Mouse (Mus musculus) forebrain, embryonic 14.5 days (tissue): ENCODE measurements around the gene Ccdc154. TPM values are rescaled to one million over a fixed set of nuclear protein-coding genes. Genes with fewer than 3 reads are reported as not detected.

Source experiments
- ATAC-seq: fragments of 200-750 bp; cut with Nextera tagmentation; 2 replicates; pipeline ENCODE4 v1.8.0; 2017; ENCODE audit warnings: mild to moderate bottlenecking, moderate library complexity
- DNase-seq: peaks from one replicate; pipeline ENCODE4 v3.0.0-alpha.2; 2015; ENCODE audit warnings: low spot score
- H3K27ac ChIP-seq: fragments of 300-500 bp; sonication (generic); 2 replicates; pipeline ENCODE4 v1.5.1; 2014; ENCODE audit warnings: low read depth, mild to moderate bottlenecking, control low read depth, low read length, moderate library complexity
- H3K27me3 ChIP-seq: fragments of 300-500 bp; sonication (generic); replicated peaks from 2 replicates; pipeline ENCODE4 v1.6.1; 2014; ENCODE audit warnings: low read length, control low read depth, mixed read lengths; ENCODE audit not compliant: control insufficient read depth, insufficient read depth
- H3K36me3 ChIP-seq: fragments of 300-500 bp; sonication (generic); 2 replicates; pipeline ENCODE4 v1.6.1; 2014; ENCODE audit warnings: low read length, control low read depth; ENCODE audit not compliant: control insufficient read depth, insufficient read depth
- H3K4me1 ChIP-seq: fragments of 300-500 bp; sonication (generic); 2 replicates; pipeline ENCODE4 v1.6.1; 2014; ENCODE audit warnings: antibody characterized with exemption, low read length, control low read depth; ENCODE audit not compliant: control insufficient read depth, insufficient read depth
- H3K4me2 ChIP-seq: fragments of 300-500 bp; sonication (generic); 2 replicates; pipeline ENCODE4 v1.6.1; 2014; ENCODE audit warnings: mild to moderate bottlenecking, control low read depth, low read length
- H3K4me3 ChIP-seq: fragments of 300-500 bp; sonication (generic); 2 replicates; pipeline ENCODE4 v1.5.1; 2014; ENCODE audit warnings: low read depth, low read length, control low read depth
- H3K9ac ChIP-seq: fragments of 300-500 bp; sonication (generic); 2 replicates; pipeline ENCODE4 v1.6.1; 2014; ENCODE audit warnings: mild to moderate bottlenecking, low read length, control low read depth, moderate library complexity
- H3K9me3 ChIP-seq: fragments of 300-500 bp; sonication (generic); replicated peaks from 2 replicates; pipeline ENCODE4 v1.6.1; 2016; ENCODE audit warnings: low read length, control low read depth, mixed read lengths; ENCODE audit not compliant: control insufficient read depth
- WGBS: fragments of 180-500 bp; shearing (Covaris S2); extraction: QIAGEN DNeasy Blood & Tissue Kit; methylation state at CpG from one replicate; pipeline ENCODE4 v1.1.7; 2014; 5-methylcytosine and 5-hydroxymethylcytosine counted together
- polyA plus RNA-seq: library from polyadenylated mRNA; unstranded; fragments of >200 nt; fragmentation: Nextera tagmentation; extraction: Ambion mirVana; gene quantifications from 2 replicates; pipeline ENCODE4 v1.2.1, GENCODE M21; 2014

The Ccdc154 gene
- polyA plus RNA-seq, 1 experiment from 2014 or later = not detected

DNA sequence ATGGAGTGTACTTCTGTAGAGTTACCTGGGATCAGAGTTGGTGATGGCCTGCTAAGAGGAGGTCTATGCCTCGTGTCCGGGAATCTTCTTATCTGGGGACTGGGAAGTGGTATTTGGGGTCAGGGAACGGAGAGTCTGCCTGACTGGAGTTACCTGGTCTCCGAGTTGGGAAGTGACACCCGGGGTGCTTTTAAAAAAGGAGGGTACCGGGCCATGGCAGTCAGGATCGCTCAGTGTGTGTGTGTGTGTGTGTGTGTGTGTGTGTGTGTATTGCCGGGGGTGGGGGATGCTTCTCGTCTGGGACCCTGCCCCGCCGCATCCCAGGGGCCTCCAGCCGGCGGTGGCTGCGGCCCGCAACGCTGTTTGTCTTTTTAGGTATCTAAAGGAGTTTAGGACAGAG is 26.8 kb downstream of the Ccdc154 start:
- peak overlapping the region; percentile 99 for H3K4me3 ChIP-seq
- ATAC-seq (no peak), DNase-seq (no peak)
- H3K4me2 ChIP-seq = peak overlapping the region; percentile 94
- H3K4me1 ChIP-seq = peaks cover 18% of the 10 kb centered on the region
- H3K9me3 ChIP-seq = no peaks in the 10 kb centered on the region
- H3K9ac ChIP-seq = peak overlapping the region; percentile 89
- peaks cover 22% of the 10 kb centered on the region for H3K36me3 ChIP-seq
- no peaks in the 10 kb centered on the region for H3K27me3 ChIP-seq
- WGBS = 4% methylated on average over 16 of the region's 16 CpGs
- H3K27ac ChIP-seq = no peak overlapping the region

DNA sequence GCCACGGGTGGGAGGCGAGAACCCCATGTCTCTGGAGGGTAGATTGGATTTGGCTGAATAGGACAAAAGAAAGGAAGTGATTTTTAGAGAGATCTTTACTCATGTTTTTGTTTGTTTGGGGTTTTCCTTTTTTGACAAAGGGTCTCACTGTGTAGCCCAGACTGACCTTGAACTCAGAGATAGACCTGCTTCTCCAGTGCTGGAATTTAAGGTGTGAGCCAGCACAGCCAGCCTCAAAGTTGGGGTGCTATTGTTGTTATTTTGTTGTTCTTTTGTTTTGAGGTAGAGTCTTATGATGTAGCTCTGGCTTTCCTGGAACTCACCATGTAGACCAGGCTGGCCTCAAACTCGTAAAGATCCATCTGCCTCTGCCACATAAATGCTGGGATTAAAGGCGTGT is 40.1 kb downstream of the Ccdc154 start:
- H3K9ac ChIP-seq = no peak overlapping the region
- 88% methylated on average over 4 of the region's 4 CpGs for WGBS
- H3K4me3 ChIP-seq = no peak overlapping the region
- H3K27me3 ChIP-seq = no peaks in the 10 kb centered on the region
- H3K4me2 ChIP-seq = no peak overlapping the region
- H3K9me3 ChIP-seq = no peaks in the 10 kb centered on the region
- H3K4me1 ChIP-seq = no peaks in the 10 kb centered on the region
- ATAC-seq = no peak
- DNase-seq = no peak
- H3K27ac ChIP-seq = no peak overlapping the region
- H3K36me3 ChIP-seq = peaks cover 72% of the 10 kb centered on the region

DNA sequence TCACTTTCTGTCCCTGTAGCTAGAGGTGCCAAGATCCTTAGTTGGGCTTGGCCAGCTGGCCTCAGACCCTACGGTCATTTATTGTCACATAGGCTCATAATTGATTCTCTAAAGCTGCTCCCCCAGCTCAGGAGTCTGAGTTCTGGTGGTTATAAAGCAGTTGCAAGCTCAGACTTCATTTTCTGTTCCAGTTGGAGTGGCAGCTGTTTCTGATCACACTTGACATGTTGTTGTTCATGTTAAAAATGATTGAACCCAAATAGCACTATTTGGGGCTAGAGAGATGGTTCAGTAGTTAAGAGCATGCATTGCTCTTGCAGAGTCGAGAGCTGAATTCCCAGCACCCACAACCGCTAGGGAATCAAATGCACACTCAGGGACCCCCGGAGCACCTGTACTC is 47.7 kb downstream of the Ccdc154 start:
- WGBS = 95% methylated on average over 4 of the region's 4 CpGs
- no peak overlapping the region for H3K27ac ChIP-seq

DNA sequence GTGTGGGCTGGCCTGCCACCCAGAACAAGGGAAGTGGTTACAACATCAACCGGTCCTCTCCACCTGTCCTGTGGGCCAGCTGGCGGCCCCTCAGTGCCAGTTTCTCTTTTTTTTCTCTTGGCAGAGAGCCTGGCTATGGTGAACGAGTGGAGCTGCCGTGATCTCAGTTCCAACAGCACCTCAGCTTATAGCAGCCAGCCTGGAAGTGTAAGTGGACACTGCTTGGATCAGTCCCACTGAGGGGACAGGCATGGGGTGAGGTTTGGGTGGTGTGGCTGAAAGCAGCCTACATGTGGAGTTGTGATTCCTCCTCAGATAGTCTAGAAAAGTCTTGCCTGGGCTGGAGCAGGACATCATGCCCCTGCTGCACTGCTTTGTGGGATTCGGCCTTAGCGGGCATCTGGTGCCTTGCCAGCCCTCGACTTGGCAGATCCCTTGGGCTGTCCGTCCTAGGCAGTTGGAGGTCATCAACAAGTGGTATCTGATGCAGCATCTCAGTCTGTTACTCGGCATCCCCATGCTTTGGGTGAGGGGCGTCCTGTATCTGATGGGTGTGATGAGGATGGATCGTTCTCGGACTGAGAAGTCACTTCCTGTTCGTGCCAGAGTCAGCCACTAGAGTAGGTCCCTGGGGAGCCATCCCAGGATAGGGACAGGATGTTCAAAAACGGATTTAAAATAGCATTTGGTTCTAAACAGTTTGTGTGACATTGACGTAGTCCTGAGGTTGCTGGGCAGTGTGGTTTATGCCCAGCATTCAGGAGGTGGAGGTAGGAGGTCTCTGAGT is 48.6 kb downstream of the Ccdc154 start:
- WGBS = 86% methylated on average over 15 of the region's 15 CpGs
- DNase-seq (peak; percentile 8), ATAC-seq (no peak)
- no peaks in the 10 kb centered on the region for H3K4me1 ChIP-seq
- no peak overlapping the region for H3K4me2 ChIP-seq
- no peaks in the 10 kb centered on the region for H3K9me3 ChIP-seq
- H3K9ac ChIP-seq = no peak overlapping the region
- no peak overlapping the region for H3K4me3 ChIP-seq
- H3K27me3 ChIP-seq = no peaks in the 10 kb centered on the region
- H3K36me3 ChIP-seq = peaks cover 81% of the 10 kb centered on the region
- peak overlapping the region; percentile 9; the same call in 1 of the 2 replicates for H3K27ac ChIP-seq

More for the DNA sequence above, 47.7 kb downstream of the Ccdc154 start:
- Histone ChIP-seq H3K27me3 (no peaks in the 10 kb centered on the region), H3K4me1 (no peaks in the 10 kb centered on the region), H3K4me3 (no peak overlapping the region), H3K9me3 (no peaks in the 10 kb centered on the region), H3K9ac (no peak overlapping the region), H3K4me2 (no peak overlapping the region), H3K36me3 (peaks cover 79% of the 10 kb centered on the region)
- DNase-seq = no peak
- no peak for ATAC-seq

DNA sequence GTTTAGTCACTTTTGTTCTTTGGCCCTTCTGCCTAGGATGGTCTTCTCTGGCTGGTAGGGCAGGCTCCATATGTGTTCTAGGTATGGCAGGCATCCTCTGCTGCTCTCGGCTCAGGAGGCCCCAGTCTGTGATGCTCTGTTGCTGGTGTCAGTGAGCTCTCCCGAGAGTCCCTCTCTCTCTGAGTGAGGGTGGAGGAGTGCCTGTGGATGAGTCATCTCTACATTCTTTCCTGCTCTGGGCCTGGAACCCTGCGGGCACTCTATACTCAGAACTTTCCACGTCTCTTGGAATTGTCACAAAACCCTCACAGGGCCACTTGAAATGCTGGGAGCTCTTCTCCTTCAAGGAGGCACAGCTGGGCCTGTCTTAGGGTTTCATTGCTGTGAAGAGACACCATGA is 49.4 kb downstream of the Ccdc154 start:
- WGBS = 90% methylated on average over 4 of the region's 4 CpGs
- Histone ChIP-seq H3K9me3 (no peaks in the 10 kb centered on the region), H3K9ac (no peak overlapping the region), H3K27me3 (no peaks in the 10 kb centered on the region), H3K36me3 (peaks cover 82% of the 10 kb centered on the region), H3K4me3 (no peak overlapping the region), H3K4me1 (no peaks in the 10 kb centered on the region), H3K27ac (no peak overlapping the region), H3K4me2 (no peak overlapping the region)
- no peak for DNase-seq
- no peak for ATAC-seq

DNA sequence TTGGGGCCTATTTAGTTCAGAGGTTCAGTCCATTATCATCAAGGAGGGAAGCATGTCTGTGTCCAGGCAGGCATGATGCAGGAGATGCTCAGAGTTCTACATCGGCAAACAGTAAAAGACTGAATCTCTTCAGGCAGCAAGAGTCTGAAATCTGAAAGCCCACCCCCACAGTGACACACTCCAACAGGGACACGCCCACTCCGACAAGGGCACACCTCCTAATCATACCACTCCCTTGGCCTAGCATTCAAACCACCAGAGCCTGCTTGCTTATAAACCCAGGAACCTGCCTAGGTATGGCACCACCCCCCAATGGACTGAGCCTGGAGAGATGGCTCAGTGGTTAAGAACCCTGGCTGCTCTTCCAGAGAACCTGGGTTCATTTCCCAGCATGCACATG is 53.2 kb downstream of the Ccdc154 start:
- H3K4me2 ChIP-seq = no peak overlapping the region
- WGBS = 79% methylated on average over 3 of the region's 3 CpGs
- no peak overlapping the region for H3K27ac ChIP-seq
- no peaks in the 10 kb centered on the region for H3K27me3 ChIP-seq
- DNase-seq (no peak), ATAC-seq (no peak)
- H3K9me3 ChIP-seq = no peaks in the 10 kb centered on the region
- no peaks in the 10 kb centered on the region for H3K4me1 ChIP-seq
- H3K36me3 ChIP-seq = peaks cover 63% of the 10 kb centered on the region
- no peak overlapping the region for H3K4me3 ChIP-seq
- H3K9ac ChIP-seq = no peak overlapping the region

DNA sequence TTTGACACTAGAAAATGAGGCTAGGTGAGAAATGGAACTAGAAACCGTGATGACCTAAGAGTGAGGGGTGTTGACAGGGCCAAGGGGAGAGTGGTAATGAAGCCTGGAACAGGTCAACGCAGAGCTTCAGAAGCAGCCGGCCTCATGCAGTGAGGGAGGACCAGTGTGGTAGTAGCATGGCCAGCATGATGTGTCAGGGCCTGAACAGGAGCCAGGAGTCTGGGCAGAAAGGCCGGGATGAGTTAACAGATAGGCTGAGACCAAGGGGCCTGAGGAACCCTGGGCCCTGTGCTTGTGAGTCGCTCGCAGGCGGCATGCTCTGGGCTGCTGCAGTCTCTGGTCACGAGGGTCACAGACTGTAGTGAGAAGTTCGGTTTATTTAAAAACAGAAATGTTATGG is 56.7 kb downstream of the Ccdc154 start:
- no peak for ATAC-seq
- no peak for DNase-seq
- 91% methylated on average over 9 of the region's 9 CpGs for WGBS
- Histone ChIP-seq H3K27me3 (no peaks in the 10 kb centered on the region), H3K27ac (no peak overlapping the region), H3K4me1 (no peaks in the 10 kb centered on the region), H3K4me2 (no peak overlapping the region), H3K36me3 (peaks cover 44% of the 10 kb centered on the region), H3K9ac (no peak overlapping the region), H3K9me3 (no peaks in the 10 kb centered on the region), H3K4me3 (no peak overlapping the region)

DNA sequence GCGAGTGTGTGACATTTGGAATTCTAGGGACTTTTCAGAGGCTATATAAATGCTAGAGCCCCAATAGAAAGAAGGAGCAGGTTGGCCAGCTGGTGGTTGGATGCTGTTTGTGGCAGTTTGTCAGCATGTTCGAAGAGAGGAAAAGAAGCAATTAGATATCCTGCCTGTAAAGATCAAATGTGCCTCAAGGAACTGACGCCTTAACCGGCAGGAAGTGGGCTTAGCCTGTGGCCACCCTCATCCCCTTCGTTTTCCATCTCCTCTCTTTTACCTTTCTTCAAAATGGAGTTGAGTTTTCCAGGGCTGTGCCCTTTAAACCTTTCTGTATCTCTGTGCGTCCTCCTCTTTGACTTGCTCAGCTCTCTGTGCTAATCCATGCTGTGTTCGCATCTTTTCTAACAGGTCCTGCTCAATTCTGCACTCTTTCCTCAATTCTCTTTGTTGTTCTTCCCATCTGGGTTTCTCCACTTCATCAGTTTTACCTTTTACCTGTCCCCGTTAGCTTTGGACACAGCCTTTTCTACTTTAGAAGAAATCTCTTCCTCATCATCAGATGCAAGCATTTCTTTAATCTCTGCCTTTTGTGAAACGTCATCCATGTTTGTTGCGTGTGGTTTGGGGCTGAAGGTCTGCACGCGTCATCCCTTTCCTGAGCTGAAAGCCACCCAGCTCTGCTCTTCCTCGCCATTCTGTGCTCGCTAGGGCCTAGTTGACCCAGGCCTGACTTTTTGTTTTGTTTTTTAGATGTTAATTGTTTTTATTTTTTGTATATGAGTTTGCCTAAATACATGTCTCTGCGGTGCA is 57.4 kb downstream of the Ccdc154 start:
- H3K36me3 ChIP-seq = peaks cover 37% of the 10 kb centered on the region
- no peak overlapping the region for H3K27ac ChIP-seq
- no peaks in the 10 kb centered on the region for H3K4me1 ChIP-seq
- no peak overlapping the region for H3K9ac ChIP-seq
- 95% methylated on average over 15 of the region's 15 CpGs for WGBS
- H3K9me3 ChIP-seq = no peaks in the 10 kb centered on the region
- no peak overlapping the region for H3K4me3 ChIP-seq
- no peak overlapping the region for H3K4me2 ChIP-seq
- DNase-seq = no peak
- no peaks in the 10 kb centered on the region for H3K27me3 ChIP-seq
- no peak for ATAC-seq

DNA sequence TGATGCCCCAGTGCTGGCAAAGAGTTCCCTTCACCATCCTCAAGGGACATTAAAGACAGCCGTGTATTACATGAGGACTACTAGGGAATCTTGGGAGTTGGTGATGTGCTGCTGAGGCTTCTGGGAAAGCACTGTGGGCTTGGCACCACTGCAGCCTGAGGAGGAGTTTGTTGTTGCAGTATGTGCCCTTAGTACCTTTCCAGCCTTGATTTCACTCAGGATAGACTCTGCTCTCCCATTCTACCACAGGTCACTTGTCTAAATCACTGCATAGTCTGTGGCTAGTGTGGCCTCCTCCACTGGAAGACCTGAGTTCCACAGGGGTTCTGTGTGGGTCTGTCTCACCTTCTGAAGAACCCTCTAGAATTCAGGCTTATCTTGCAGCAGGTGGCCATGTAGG is 58.5 kb downstream of the Ccdc154 start:
- Histone ChIP-seq H3K4me1 (no peaks in the 10 kb centered on the region), H3K27me3 (no peaks in the 10 kb centered on the region), H3K4me3 (no peak overlapping the region), H3K9me3 (no peaks in the 10 kb centered on the region), H3K27ac (no peak overlapping the region), H3K4me2 (no peak overlapping the region), H3K36me3 (peaks cover 27% of the 10 kb centered on the region), H3K9ac (no peak overlapping the region)
- DNase-seq (no peak), ATAC-seq (no peak)
- 83% methylated on average over 1 of the region's 1 CpGs for WGBS
